Mouse (Mus musculus) kidney, postnatal 0 days (tissue): ENCODE results near the gene Zfp868. TPM values are rescaled to one million over a fixed set of nuclear protein-coding genes. Genes with fewer than 3 reads are reported as not detected.
"Not testable (repeated sequence)": the region's sequence is repeated elsewhere in the genome, so short reads cannot be mapped to it uniquely, and the experiment has no call there.

Experiments
- ATAC-seq: fragments of 200-750 bp; cut with Nextera tagmentation; replicated peaks from 2 replicates; pipeline ENCODE4 v1.8.0; 2017; ENCODE audit warnings: low read depth, moderate number of reproducible peaks, moderate TSS enrichment, moderate library complexity; ENCODE audit not compliant: low FRiP score
- DNase-seq: peaks from one replicate; pipeline ENCODE4 v3.0.0-alpha.2; 2016; ENCODE audit warnings: low spot score
- H3K27ac ChIP-seq: fragments of 300-500 bp; sonication (generic); 2 replicates; pipeline ENCODE4 v1.5.1; 2014; ENCODE audit warnings: mild to moderate bottlenecking
- H3K27me3 ChIP-seq: fragments of 300-500 bp; sonication (generic); 2 replicates; pipeline ENCODE4 v1.6.1; 2014; ENCODE audit warnings: low read length, mixed read lengths; ENCODE audit not compliant: insufficient read depth
- H3K36me3 ChIP-seq: fragments of 300-500 bp; sonication (generic); 2 replicates; pipeline ENCODE4 v1.6.1; 2014; ENCODE audit warnings: low read length, mixed read lengths; ENCODE audit not compliant: insufficient read depth
- H3K4me1 ChIP-seq: fragments of 300-500 bp; sonication (generic); replicated peaks from 2 replicates; pipeline ENCODE4 v1.6.1; 2014; ENCODE audit warnings: antibody characterized with exemption, low read length, mixed read lengths; ENCODE audit not compliant: insufficient read depth
- H3K4me2 ChIP-seq: fragments of 300-500 bp; sonication (generic); 2 replicates; pipeline ENCODE4 v1.6.1; 2014; ENCODE audit warnings: mild to moderate bottlenecking, low read length, moderate library complexity, mixed read lengths
- H3K4me3 ChIP-seq: fragments of 300-500 bp; sonication (generic); replicated peaks from 2 replicates; pipeline ENCODE4 v1.5.1; 2014; ENCODE audit warnings: low read depth, low read length
- H3K9ac ChIP-seq: fragments of 300-500 bp; sonication (generic); 2 replicates; pipeline ENCODE4 v1.6.1; 2014; ENCODE audit warnings: low read depth, low read length
- H3K9me3 ChIP-seq: fragments of 300-500 bp; sonication (generic); replicated peaks from 2 replicates; pipeline ENCODE4 v1.6.1; 2016; ENCODE audit warnings: low read length, inconsistent platforms, mixed read lengths
- CTCF ChIP-seq: IDR thresholded peaks from 2 replicates; pipeline ENCODE4 v1.5.1; 2016; ENCODE audit warnings: antibody characterized with exemption, low read depth, mild to moderate bottlenecking, moderate library complexity
- WGBS: fragments of 180-500 bp; shearing (Covaris S2); extraction: QIAGEN DNeasy Blood & Tissue Kit; methylation state at CpG from one replicate; pipeline ENCODE4 v1.1.7; 2014; 5-methylcytosine and 5-hydroxymethylcytosine counted together
- polyA plus RNA-seq: library from polyadenylated mRNA; unstranded; fragments of >200 nt; fragmentation: Nextera tagmentation; extraction: Ambion mirVana; gene quantifications from 2 replicates; pipeline ENCODE4 v1.2.1, GENCODE M21; 2015

Gene Zfp868
- polyA plus RNA-seq, 1 experiment from 2014 or later, result 18.1 TPM

DNA sequence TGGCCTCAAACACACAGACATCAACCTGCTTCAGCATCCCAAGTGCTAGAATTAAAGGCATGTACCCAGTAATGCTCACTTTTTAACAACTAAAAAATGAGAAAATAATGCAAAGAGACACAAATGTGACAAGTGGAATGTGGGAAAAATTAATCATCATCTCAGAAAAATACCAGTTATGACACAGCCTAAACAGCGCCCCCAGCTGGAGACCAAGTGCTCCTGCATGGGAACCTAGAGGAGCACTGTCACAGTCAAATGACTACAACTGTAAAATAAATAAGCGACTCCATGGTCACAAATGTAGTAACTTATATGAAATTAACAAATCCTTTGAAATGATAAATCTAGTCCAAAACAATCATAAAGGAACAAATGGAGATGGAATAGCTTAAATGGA, 10.7 kb downstream of the Zfp868 start:
- H3K9ac ChIP-seq, result no peak overlapping the region
- H3K9me3 ChIP-seq, result no peaks in the 10 kb centered on the region
- no peaks in the 10 kb centered on the region for H3K27me3 ChIP-seq
- H3K27ac ChIP-seq, result no peak overlapping the region
- TF ChIP-seq CTCF, result peak; percentile 49; the same call in 1 of the 2 replicates
- DNase-seq (no peak), ATAC-seq (no peak)
- WGBS, result 60% methylated on average over 2 of the region's 2 CpGs
- no peak overlapping the region for H3K4me3 ChIP-seq
- H3K36me3 ChIP-seq, result peaks cover 29% of the 10 kb centered on the region
- H3K4me1 ChIP-seq, result no peaks in the 10 kb centered on the region
- H3K4me2 ChIP-seq, result no peak overlapping the region

- H3K4me3 ChIP-seq, H3K9me3 ChIP-seq, H3K4me2 ChIP-seq, H3K27me3 ChIP-seq, H3K36me3 ChIP-seq, DNase-seq, H3K4me1 ChIP-seq, ATAC-seq, H3K27ac ChIP-seq, H3K9ac ChIP-seq: not testable (repeated sequence)
- 89% methylated on average over 2 of the region's 3 CpGs for WGBS
Observed at GRCm38 (mm10) chr8:69597598-69597997, 27.8 kb downstream of the Zfp868 start.

DNA sequence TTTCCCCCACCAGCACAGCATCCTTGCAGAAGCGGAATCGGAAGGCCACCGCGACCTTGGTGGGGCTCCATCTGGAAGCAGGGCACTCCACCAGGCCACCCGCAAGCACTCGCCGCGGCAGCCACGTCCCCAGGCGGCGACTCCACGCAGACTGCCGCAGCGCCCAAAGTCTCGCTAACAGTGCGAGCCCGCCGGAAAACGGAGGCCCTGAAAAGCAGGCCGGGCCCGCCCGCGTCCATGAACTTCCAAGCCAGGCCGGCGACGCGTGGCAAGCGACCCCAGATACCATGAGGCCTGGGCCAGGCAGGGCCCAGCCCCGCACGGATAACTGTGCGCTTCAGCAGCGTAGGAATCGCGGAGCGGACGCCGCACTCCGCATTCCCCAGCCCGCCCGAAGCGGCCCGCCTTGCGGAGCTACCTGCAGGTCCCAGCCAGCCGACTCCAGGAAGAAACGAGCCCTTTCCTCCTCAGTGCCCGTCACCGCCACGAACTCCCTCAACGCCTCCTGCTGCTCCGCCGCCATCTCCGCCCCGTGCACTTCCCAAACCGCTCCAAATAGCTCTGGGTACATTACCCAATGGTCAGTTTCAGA, 40.6 kb downstream of the Zfp868 start:
- TF ChIP-seq CTCF, result no peak
- ATAC-seq, result peak; percentile 40; the same call in 1 of the 2 replicates
- Histone ChIP-seq H3K9me3 (no peaks in the 10 kb centered on the region), H3K4me1 (no peaks in the 10 kb centered on the region), H3K27ac (no peak overlapping the region), H3K36me3 (no peaks in the 10 kb centered on the region), H3K4me3 (peak overlapping the region; percentile 37), H3K9ac (peak overlapping the region; percentile 65), H3K4me2 (peak overlapping the region; percentile 81), H3K27me3 (no peaks in the 10 kb centered on the region)
- under 1% methylated on average over 54 of the region's 54 CpGs for WGBS
- DNase-seq, result peak; percentile 34

GRCm38 (mm10) chr8:69584201-69584600, 41.1 kb downstream of the Zfp868 start:
- WGBS, result 21% methylated on average over 7 of the region's 7 CpGs

More at GRCm38 (mm10) chr8:69584201-69584600, 41.1 kb downstream of the Zfp868 start:
- not testable (repeated sequence) for H3K36me3 ChIP-seq, ATAC-seq, H3K27me3 ChIP-seq, H3K27ac ChIP-seq, H3K4me1 ChIP-seq, DNase-seq, H3K9me3 ChIP-seq
- H3K9ac ChIP-seq, result peak overlapping the region; percentile 65
- H3K4me3 ChIP-seq, result peak overlapping the region; percentile 37
- peak overlapping the region; percentile 81 for H3K4me2 ChIP-seq

Other genes starting within 250 kb of the Zfp868 start
- gene Gm9495, start 172.0 kb downstream of the Zfp868 start, polyA plus RNA-seq, result not detected in 2 replicates
- not detected in 2 replicates for gene Gm7697, start 102.6 kb downstream of the Zfp868 start, polyA plus RNA-seq
- 1.4 and 1.5 TPM in 2 replicates for gene Zfp964, start 28.9 kb upstream of the Zfp868 start, polyA plus RNA-seq
- gene Zfp869, start 85.2 kb upstream of the Zfp868 start, polyA plus RNA-seq, result 21.6 and 24.5 TPM in 2 replicates
- gene Zfp963, start 124.4 kb upstream of the Zfp868 start, polyA plus RNA-seq, result 5.3 TPM in 2 replicates
- gene Gm20422, start 149.3 kb upstream of the Zfp868 start, polyA plus RNA-seq, result 0.30 and 1.1 TPM in 2 replicates
- gene Atp13a1, start 165.6 kb upstream of the Zfp868 start, polyA plus RNA-seq, result 34.1 and 38.4 TPM in 2 replicates
- gene Zfp866, start 165.6 kb upstream of the Zfp868 start, polyA plus RNA-seq, result 14.7 and 17.4 TPM in 2 replicates
- gene Gmip, start 183.1 kb upstream of the Zfp868 start, polyA plus RNA-seq, result 5.7 and 7.0 TPM in 2 replicates
- 0.58 and 0.94 TPM in 2 replicates for gene Lpar2, start 196.9 kb upstream of the Zfp868 start, polyA plus RNA-seq
- gene Pbx4, start 206.9 kb upstream of the Zfp868 start, polyA plus RNA-seq, result 7.7 and 8.3 TPM in 2 replicates